In genomic region chr12:31145032-31145781, GRCm38 (mm10) we compare ENCODE assay signal across 9 mouse cellular contexts.
DNase-seq lines count a peak whose midpoint lies in the region; ATAC-seq and TF ChIP-seq lines count a peak whose summit lies in the region.
"Had no signal": no experiment of that assay in that cellular context is flagged by ENCODE, and none has a peak within 500 bp of the region (broad histone marks: within the 10 kb centered on the region; RNA-seq: fewer than 3 reads in every experiment).

No protein-coding gene starts in this region.

- no peaks in the 10 kb centered on the region for H3K27me3 ChIP-seq in embryonic facial prominence, embryonic 14.5 days (replicated peaks; ENCODE audit: control insufficient read depth, insufficient read depth, low read length)
- no peaks in the 10 kb centered on the region for H3K27me3 ChIP-seq in embryonic facial prominence, embryonic 10.5 days (replicated peaks; ENCODE audit: low read depth, poor library complexity, severe bottlenecking)
- H3K27me3 ChIP-seq in lung, postnatal 0 days (replicated peaks; ENCODE audit: insufficient read depth, low read length) = no peaks in the 10 kb centered on the region; the same call in 1 of the 2 replicates
- no peaks in the 10 kb centered on the region for H3K27me3 ChIP-seq in heart, embryonic 15.5 days
- no peaks in the 10 kb centered on the region for H3K27me3 ChIP-seq in stomach, postnatal 0 days (ENCODE audit: control insufficient read depth, insufficient read depth, low read length)
- H3K27me3 ChIP-seq in hindbrain, embryonic 13.5 days = no peaks in the 10 kb centered on the region

- TF ChIP-seq CTCF in lung, postnatal 0 days (IDR thresholded peaks at IDR 0.05) = peak; percentile 39; the same call in 1 of the 2 replicates
- TF ChIP-seq CTCF in stomach, postnatal 0 days (IDR thresholded peaks at IDR 0.05; ENCODE audit: low read depth) = peak; percentile 54

- no peaks in the 10 kb centered on the region for H3K9me3 ChIP-seq in embryonic facial prominence, embryonic 14.5 days (ENCODE audit: control insufficient read depth, low read length)
- no peaks in the 10 kb centered on the region for H3K9me3 ChIP-seq in embryonic facial prominence, embryonic 10.5 days
- H3K9me3 ChIP-seq in lung, postnatal 0 days (ENCODE audit: low read length) = no peaks in the 10 kb centered on the region
- H3K9me3 ChIP-seq in heart, embryonic 15.5 days (replicated peaks) = no peaks in the 10 kb centered on the region
- H3K9me3 ChIP-seq in stomach, postnatal 0 days (ENCODE audit: control insufficient read depth, low read length) = no peaks in the 10 kb centered on the region
- no peaks in the 10 kb centered on the region for H3K9me3 ChIP-seq in hindbrain, embryonic 13.5 days

- TF ChIP-seq EP300 in lung, postnatal 0 days (IDR thresholded peaks at IDR 0.05) = peak; percentile 48
- no peak for TF ChIP-seq EP300 in stomach, postnatal 0 days (optimal IDR thresholded peaks at IDR 0.05)

- H3K9ac ChIP-seq in embryonic facial prominence, embryonic 14.5 days (ENCODE audit: low read depth, low read length) = no peak overlapping the region
- H3K9ac ChIP-seq in lung, postnatal 0 days (replicated peaks; ENCODE audit: low read depth) = no peak overlapping the region
- no peak overlapping the region for H3K9ac ChIP-seq in heart, embryonic 15.5 days
- no peak overlapping the region for H3K9ac ChIP-seq in stomach, postnatal 0 days (ENCODE audit: low read length)
- H3K9ac ChIP-seq in hindbrain, embryonic 13.5 days = no peak overlapping the region

- ATAC-seq in embryonic facial prominence, embryonic 14.5 days (ENCODE audit: low read depth) = no peak
- peak; percentile 68 for ATAC-seq in lung, postnatal 0 days
- peak; percentile 69; the same call in 1 of the 2 replicates for ATAC-seq in heart, embryonic 15.5 days (replicated peaks; ENCODE audit: insufficient number of reproducible peaks, insufficient read depth, low FRiP score, low read depth)
- ATAC-seq in stomach, postnatal 0 days (ENCODE audit: low FRiP score, low TSS enrichment) = peak; percentile 82
- ATAC-seq in hindbrain, embryonic 13.5 days (ENCODE audit: low FRiP score) = no peak

- no peak overlapping the region for H3K4me3 ChIP-seq in embryonic facial prominence, embryonic 14.5 days (ENCODE audit: low read depth, low read length)
- H3K4me3 ChIP-seq in embryonic facial prominence, embryonic 10.5 days = no peak overlapping the region
- H3K4me3 ChIP-seq in lung, postnatal 0 days (ENCODE audit: low read depth, low read length) = no peak overlapping the region
- H3K4me3 ChIP-seq in heart, embryonic 15.5 days = no peak overlapping the region
- no peak overlapping the region for H3K4me3 ChIP-seq in stomach, postnatal 0 days (ENCODE audit: low read depth, low read length)
- no peak overlapping the region for H3K4me3 ChIP-seq in hindbrain, embryonic 13.5 days

- no peaks in the 10 kb centered on the region for H3K4me1 ChIP-seq in embryonic facial prominence, embryonic 14.5 days (ENCODE audit: control insufficient read depth, insufficient read depth, low read length)
- H3K4me1 ChIP-seq in embryonic facial prominence, embryonic 10.5 days = peaks cover 32% of the 10 kb centered on the region
- peaks cover 10% of the 10 kb centered on the region for H3K4me1 ChIP-seq in lung, postnatal 0 days (ENCODE audit: insufficient read depth, low read depth, low read length)
- H3K4me1 ChIP-seq in heart, embryonic 15.5 days (replicated peaks) = peaks cover 14% of the 10 kb centered on the region
- no peaks in the 10 kb centered on the region for H3K4me1 ChIP-seq in stomach, postnatal 0 days (replicated peaks; ENCODE audit: control insufficient read depth, insufficient read depth)
- no peaks in the 10 kb centered on the region; the same call in 1 of the 2 replicates for H3K4me1 ChIP-seq in hindbrain, embryonic 13.5 days (replicated peaks)

- DNase-seq in embryonic facial prominence, embryonic 14.5 days (ENCODE audit: low spot score) = no peak
- no peak for DNase-seq in embryonic facial prominence, embryonic 10.5 days (ENCODE audit: low spot score)
- peak; percentile 74 for DNase-seq in lung, postnatal 0 days (ENCODE audit: low spot score)
- no peak for DNase-seq in lung, postnatal 25 days (ENCODE audit: low spot score)
- DNase-seq in stomach, postnatal 0 days (ENCODE audit: low spot score) = peak; percentile 49
- no peak for DNase-seq in testis, postnatal 14 days (ENCODE audit: low spot score)
- DNase-seq: cerebellum, postnatal 14 days had no signal

- 69% methylated on average over 3 of the region's 3 CpGs for WGBS in embryonic facial prominence, embryonic 14.5 days
- 69% methylated on average over 3 of the region's 3 CpGs for WGBS in embryonic facial prominence, embryonic 10.5 days
- WGBS in lung, postnatal 0 days = 47% methylated on average over 3 of the region's 3 CpGs
- 42% methylated on average over 3 of the region's 3 CpGs for WGBS in heart, embryonic 15.5 days
- 46% methylated on average over 3 of the region's 3 CpGs for WGBS in stomach, postnatal 0 days
- WGBS in hindbrain, embryonic 13.5 days = 84% methylated on average over 3 of the region's 3 CpGs

- peak overlapping the region; percentile 36; the same call in 1 of the 2 replicates for H3K27ac ChIP-seq in embryonic facial prominence, embryonic 14.5 days (replicated peaks; ENCODE audit: low read depth, low read length)
- no peak overlapping the region for H3K27ac ChIP-seq in embryonic facial prominence, embryonic 10.5 days (replicated peaks)
- H3K27ac ChIP-seq in lung, postnatal 0 days (ENCODE audit: low read length) = peak overlapping the region; percentile 64
- H3K27ac ChIP-seq in heart, embryonic 15.5 days = peak overlapping the region; percentile 52
- H3K27ac ChIP-seq in stomach, postnatal 0 days (replicated peaks) = peak overlapping the region; percentile 53
- H3K27ac ChIP-seq in hindbrain, embryonic 13.5 days = no peak overlapping the region

- H3K36me3 ChIP-seq in embryonic facial prominence, embryonic 14.5 days (ENCODE audit: control insufficient read depth, insufficient read depth, low read length) = no peaks in the 10 kb centered on the region
- H3K36me3 ChIP-seq in embryonic facial prominence, embryonic 10.5 days (replicated peaks) = no peaks in the 10 kb centered on the region
- H3K36me3 ChIP-seq in lung, postnatal 0 days (ENCODE audit: insufficient read depth, low read length) = no peaks in the 10 kb centered on the region
- H3K36me3 ChIP-seq in heart, embryonic 15.5 days = no peaks in the 10 kb centered on the region
- no peaks in the 10 kb centered on the region for H3K36me3 ChIP-seq in stomach, postnatal 0 days (ENCODE audit: control insufficient read depth, insufficient read depth, low read length)
- H3K36me3 ChIP-seq in hindbrain, embryonic 13.5 days = no peaks in the 10 kb centered on the region

- H3K4me2 ChIP-seq in embryonic facial prominence, embryonic 14.5 days (ENCODE audit: low read depth, low read length) = no peak overlapping the region
- H3K4me2 ChIP-seq in lung, postnatal 0 days (replicated peaks; ENCODE audit: low read depth, low read length) = no peak overlapping the region
- no peak overlapping the region for H3K4me2 ChIP-seq in heart, embryonic 15.5 days
- H3K4me2 ChIP-seq in stomach, postnatal 0 days (replicated peaks; ENCODE audit: low read depth) = no peak overlapping the region
- H3K4me2 ChIP-seq in hindbrain, embryonic 13.5 days = no peak overlapping the region

Comparison
In these comparisons a context has a peak if more than half of its experiments do, and no peak if none do; other contexts are left out.
1. DNase-seq: peak in lung, postnatal 0 days (single experiment) and stomach, postnatal 0 days (single experiment); none in embryonic facial prominence, embryonic 14.5 days (single experiment), embryonic facial prominence, embryonic 10.5 days (single experiment), lung, postnatal 25 days (single experiment) and testis, postnatal 14 days (single experiment).
2. H3K27ac ChIP-seq: peak in embryonic facial prominence, embryonic 14.5 days (single experiment), lung, postnatal 0 days (single experiment), heart, embryonic 15.5 days (single experiment) and stomach, postnatal 0 days (single experiment); none in embryonic facial prominence, embryonic 10.5 days (single experiment) and hindbrain, embryonic 13.5 days (single experiment).
3. ATAC-seq: peak in lung, postnatal 0 days (single experiment), heart, embryonic 15.5 days (single experiment) and stomach, postnatal 0 days (single experiment); none in embryonic facial prominence, embryonic 14.5 days (single experiment) and hindbrain, embryonic 13.5 days (single experiment).